ENCODE assay signal across 17 mouse cellular contexts in genomic region chr3:126625764-126626040, GRCm38 (mm10). TPM values are rescaled to one million over a fixed set of nuclear protein-coding genes. Genes with fewer than 3 reads are reported as not detected.
DNase-seq lines count a peak whose midpoint lies in the region; TF ChIP-seq lines count a peak whose summit lies in the region.
"Had no signal": no experiment of that assay in that cellular context is flagged by ENCODE, and none has a peak within 500 bp of the region (broad histone marks: within the 10 kb centered on the region; RNA-seq: fewer than 3 reads in every experiment).

No protein-coding gene starts in this region.

- no peak for TF ChIP-seq CTCF in gastrocnemius, adult 2 months (IDR thresholded peaks at IDR 0.05)
- no peak for TF ChIP-seq CTCF in spleen, adult 2 months (IDR thresholded peaks at IDR 0.05; ENCODE audit: extremely low read depth, insufficient read depth, insufficient read length, insufficient replicate concordance)

- H3K27ac ChIP-seq in gastrocnemius, adult 2 months: peak overlapping the region; percentile 57
- H3K27ac ChIP-seq in spleen, adult 2 months (ENCODE audit: insufficient read depth, low read length): peak overlapping the region; percentile 66
- no peak overlapping the region for H3K27ac ChIP-seq in embryonic facial prominence, embryonic 10.5 days (replicated peaks)
- H3K27ac ChIP-seq: embryonic facial prominence, embryonic 13.5 days; forebrain, embryonic 12.5 days; hindbrain, embryonic 10.5 days; hindbrain, embryonic 14.5 days had no signal

- peaks cover 11% of the 10 kb centered on the region; the same call in 1 of the 2 replicates for H3K4me1 ChIP-seq in spleen, adult 2 months (ENCODE audit: control insufficient read depth, insufficient read depth, insufficient read length)
- H3K4me1 ChIP-seq in embryonic facial prominence, embryonic 10.5 days: no peaks in the 10 kb centered on the region
- H3K4me1 ChIP-seq: embryonic facial prominence, embryonic 13.5 days; forebrain, embryonic 12.5 days had no signal

- H3K9me3 ChIP-seq in embryonic facial prominence, embryonic 10.5 days: no peaks in the 10 kb centered on the region
- H3K9me3 ChIP-seq: embryonic facial prominence, embryonic 13.5 days; forebrain, embryonic 12.5 days; heart, embryonic 12.5 days; hindbrain, embryonic 10.5 days had no signal

- H3K4me3 ChIP-seq in gastrocnemius, adult 2 months: no peak overlapping the region
- no peak overlapping the region for H3K4me3 ChIP-seq in spleen, adult 2 months (ENCODE audit: extremely low read depth, insufficient read depth, insufficient read length)
- H3K4me3 ChIP-seq in embryonic facial prominence, embryonic 10.5 days: no peak overlapping the region
- H3K4me3 ChIP-seq: embryonic facial prominence, embryonic 13.5 days; forebrain, embryonic 12.5 days; heart, embryonic 12.5 days; hindbrain, embryonic 10.5 days had no signal

- TF ChIP-seq POLR2A in spleen, adult 2 months (IDR thresholded peaks at IDR 0.05; ENCODE audit: low read depth, low read length): no peak

- peak; percentile 56 to 62 for DNase-seq in cerebellum, postnatal 10 days
- no peak for DNase-seq in cerebellum, adult 11-12 months
- no peak for DNase-seq in gastrocnemius, adult 2 months
- no peak for DNase-seq in gastrocnemius, postnatal 4 days (ENCODE audit: low spot score in 2 of 2)
- no peak for DNase-seq in spleen, adult 2 months (ENCODE audit: low read depth in 1 of 2, low spot score in 2 of 2)
- no peak for DNase-seq in spleen, adult 18-20 months
- no peak for DNase-seq in embryonic facial prominence, embryonic 10.5 days (ENCODE audit: low spot score)
- DNase-seq in left cerebral cortex, postnatal 4 days: no peak
- DNase-seq: adrenal gland, postnatal 14 days; cerebellum, adult 11 months; gastrocnemius, postnatal 14 days had no signal

- H3K27me3 ChIP-seq in spleen, adult 2 months (ENCODE audit: control insufficient read depth, insufficient read depth, low read length): no peaks in the 10 kb centered on the region
- H3K27me3 ChIP-seq in embryonic facial prominence, embryonic 10.5 days (replicated peaks; ENCODE audit: low read depth, poor library complexity, severe bottlenecking): no peaks in the 10 kb centered on the region
- H3K27me3 ChIP-seq: embryonic facial prominence, embryonic 13.5 days; forebrain, embryonic 12.5 days; heart, embryonic 12.5 days; Patski had no signal

- intact Hi-C loops in gastrocnemius, adult 2 months (cut with DNase I): no loop called here
- intact Hi-C loops in left cerebral cortex, postnatal 4 days (cut with DNase I): no loop called here

- H3K36me3 ChIP-seq in spleen, adult 2 months (ENCODE audit: control insufficient read depth, insufficient read depth, low read length): no peaks in the 10 kb centered on the region
- no peaks in the 10 kb centered on the region for H3K36me3 ChIP-seq in embryonic facial prominence, embryonic 10.5 days (replicated peaks)
- H3K36me3 ChIP-seq: embryonic facial prominence, embryonic 13.5 days; forebrain, embryonic 12.5 days; hindbrain, embryonic 10.5 days had no signal

- WGBS in spleen, adult 2 months: 67% methylated on average over 8 of the region's 8 CpGs
- WGBS in embryonic facial prominence, embryonic 10.5 days: 88% methylated on average over 8 of the region's 8 CpGs

RNA-seq across cellular contexts. Expression of gene Camk2d, which starts 29.6 kb away (rescaled TPM):
- 10 to 100 TPM; 54.2 to 60.1 TPM for total RNA-seq in gastrocnemius, adult 2 months (2021)
- 100 to 1,000 TPM in 1 of 2 experiments, 10 to 100 TPM in 1; 98.9 to 104 TPM for total RNA-seq in gastrocnemius, postnatal 4 days (2021)
- 43.4 and 54.7 TPM in 2 replicates for polyA plus RNA-seq in spleen, adult 2 months (2012; rRNA removed)
- polyA plus RNA-seq in embryonic facial prominence, embryonic 10.5 days (2016; fragmentation: Nextera tagmentation; extraction: Ambion mirVana): 12.3 and 13.7 TPM in 2 replicates
- total RNA-seq in left cerebral cortex, postnatal 4 days (2021): 10 to 100 TPM; 74.5 to 96.9 TPM

Comparison
In these comparisons a context has a peak if more than half of its experiments do, and no peak if none do; other contexts are left out.
1. DNase-seq: peak in cerebellum, postnatal 10 days (2 of 2); none in cerebellum, adult 11-12 months (single experiment), gastrocnemius, adult 2 months (single experiment), gastrocnemius, postnatal 4 days (0 of 2), spleen, adult 2 months (0 of 2), spleen, adult 18-20 months (0 of 2), embryonic facial prominence, embryonic 10.5 days (single experiment) and left cerebral cortex, postnatal 4 days (single experiment).